Mouse (Mus musculus): ENCODE data around the gene Rarres2. TPM values are rescaled to one million over a fixed set of nuclear protein-coding genes. Genes with fewer than 3 reads are reported as not detected.

Gene Rarres2
- polyA plus RNA-seq, 1 experiment from 2014 or later: 80.3 TPM

- no peak overlapping the region for H3K4me2 ChIP-seq (ENCODE audit: low read length)
- no peaks in the 10 kb centered on the region for H3K9me3 ChIP-seq (replicated peaks; ENCODE audit: low read length)
- H3K36me3 ChIP-seq (ENCODE audit: insufficient read depth, low read length): no peaks in the 10 kb centered on the region
- H3K27me3 ChIP-seq (ENCODE audit: insufficient read depth, low read length): no peaks in the 10 kb centered on the region
- peak; percentile 86 for TF ChIP-seq CTCF (IDR thresholded peaks at IDR 0.05; ENCODE audit: low read depth)
- H3K9ac ChIP-seq (ENCODE audit: low read depth, low read length): no peak overlapping the region
- WGBS: 85% methylated on average over 5 of the region's 5 CpGs
- H3K27ac ChIP-seq: no peak overlapping the region
- ATAC-seq (replicated peaks; ENCODE audit: low FRiP score, low read depth) (no peak), DNase-seq (ENCODE audit: low spot score) (peak; percentile 91)
- H3K4me1 ChIP-seq (replicated peaks; ENCODE audit: insufficient read depth, low read length): 0 out of 2 replicates have a peak, but pooled peaks cover 7% of the 10 kb centered on the region
- H3K4me3 ChIP-seq (replicated peaks; ENCODE audit: low read depth, low read length): no peak overlapping the region
Observed at GRCm38 (mm10) chr6:48538841-48539737, 33.5 kb downstream of the Rarres2 start.

GRCm38 (mm10) chr6:48537105-48537954 is 35.3 kb downstream of the Rarres2 start, which contains the start of gene Atp6v0e2:
TSS of gene Atp6v0e2 (plus strand) at chr6:48537615.
- TF ChIP-seq CTCF (IDR thresholded peaks at IDR 0.05; ENCODE audit: low read depth): no peak

DNA sequence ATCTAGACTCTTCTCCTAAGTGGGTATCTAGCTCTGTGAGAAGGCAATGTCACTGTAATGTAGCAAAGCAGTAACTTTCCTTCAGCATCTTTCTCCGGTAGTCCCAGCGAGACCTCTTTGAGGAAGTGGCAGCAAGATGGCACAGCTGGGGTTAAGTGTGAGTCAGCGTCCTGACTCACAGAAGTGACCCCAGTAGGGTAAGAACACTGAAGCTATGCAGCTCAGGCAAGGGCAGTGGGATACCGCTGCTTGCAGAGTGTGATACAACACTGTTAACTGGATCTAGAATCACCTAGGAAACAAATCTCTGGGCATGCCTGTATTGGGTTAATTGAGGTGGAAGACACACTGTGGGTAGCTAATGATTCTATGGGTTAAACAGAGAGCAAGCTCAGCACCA is 36.5 kb downstream of the Rarres2 start:
- 0 out of 2 replicates have a peak, but pooled peaks cover 3% of the 10 kb centered on the region for H3K4me1 ChIP-seq (replicated peaks; ENCODE audit: insufficient read depth, low read length)
- H3K9me3 ChIP-seq (replicated peaks; ENCODE audit: low read length): no peaks in the 10 kb centered on the region
- 0 out of 2 replicates have a peak, but pooled peaks cover 9% of the 10 kb centered on the region for H3K36me3 ChIP-seq (ENCODE audit: insufficient read depth, low read length)
- no peak for TF ChIP-seq CTCF (IDR thresholded peaks at IDR 0.05; ENCODE audit: low read depth)
- WGBS: 73% methylated on average over 4 of the region's 4 CpGs
- H3K27ac ChIP-seq: no peak overlapping the region
- no peak for DNase-seq (ENCODE audit: low spot score)
- no peak for ATAC-seq (replicated peaks; ENCODE audit: low FRiP score, low read depth)
- H3K27me3 ChIP-seq (ENCODE audit: insufficient read depth, low read length): no peaks in the 10 kb centered on the region
- no peak overlapping the region for H3K4me2 ChIP-seq (ENCODE audit: low read length)
- no peak overlapping the region for H3K9ac ChIP-seq (ENCODE audit: low read depth, low read length)
- H3K4me3 ChIP-seq (replicated peaks; ENCODE audit: low read depth, low read length): no peak overlapping the region

More at GRCm38 (mm10) chr6:48537105-48537954, 35.3 kb downstream of the Rarres2 start, which contains the start of gene Atp6v0e2:
- Histone ChIP-seq H3K27me3 (ENCODE audit: insufficient read depth, low read length) (no peaks in the 10 kb centered on the region), H3K4me3 (replicated peaks; ENCODE audit: low read depth, low read length) (peak within 1 kb of the TSS; percentile 30), H3K9me3 (replicated peaks; ENCODE audit: low read length) (no peaks in the 10 kb centered on the region), H3K4me1 (replicated peaks; ENCODE audit: insufficient read depth, low read length) (0 out of 2 replicates have a peak, but pooled peaks cover 7% of the 10 kb centered on the region), H3K36me3 (ENCODE audit: insufficient read depth, low read length) (0 out of 2 replicates have a peak, but pooled peaks cover 2% of the 10 kb centered on the region), H3K4me2 (ENCODE audit: low read length) (peak within 1 kb of the TSS; percentile 65), H3K9ac (ENCODE audit: low read depth, low read length) (peak within 1 kb of the TSS; percentile 50; the same call in 1 of the 2 replicates), H3K27ac (0 out of 2 replicates have a peak within 1 kb of the TSS, but pooled peaks have one; percentile 21)
- 5% methylated on average over 38 of the region's 38 CpGs for WGBS
- ATAC-seq (replicated peaks; ENCODE audit: low FRiP score, low read depth): peak; percentile 84
- DNase-seq (ENCODE audit: low spot score): peak; percentile 92

DNA sequence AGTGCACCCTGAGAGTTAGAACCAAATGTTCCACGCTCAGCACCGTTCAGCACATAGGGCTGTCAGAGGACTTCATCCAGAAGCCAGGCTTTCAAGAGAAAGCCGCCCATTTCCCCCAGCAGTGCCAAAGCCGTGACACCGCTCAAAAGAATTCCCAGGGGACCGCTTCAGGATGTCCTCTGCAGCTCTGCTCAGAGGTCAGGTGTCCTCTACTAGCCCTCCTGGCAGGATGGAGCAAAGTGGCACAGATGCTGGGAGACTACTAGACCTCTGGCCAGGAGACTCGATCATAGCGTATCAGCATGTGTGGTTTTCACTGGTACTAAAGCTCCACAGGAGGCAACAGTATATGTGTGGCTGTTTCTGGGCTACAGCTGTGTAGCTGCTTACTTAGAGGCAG is 37.7 kb downstream of the Rarres2 start:
- ATAC-seq (replicated peaks; ENCODE audit: low FRiP score, low read depth) (no peak), DNase-seq (ENCODE audit: low spot score) (no peak)
- H3K4me1 ChIP-seq (replicated peaks; ENCODE audit: insufficient read depth, low read length): 0 out of 2 replicates have a peak, but pooled peaks cover 3% of the 10 kb centered on the region
- H3K9ac ChIP-seq (ENCODE audit: low read depth, low read length): no peak overlapping the region
- no peak overlapping the region for H3K4me3 ChIP-seq (replicated peaks; ENCODE audit: low read depth, low read length)
- 0 out of 2 replicates have a peak, but pooled peaks cover 9% of the 10 kb centered on the region for H3K36me3 ChIP-seq (ENCODE audit: insufficient read depth, low read length)
- no peak for TF ChIP-seq CTCF (IDR thresholded peaks at IDR 0.05; ENCODE audit: low read depth)
- 72% methylated on average over 8 of the region's 8 CpGs for WGBS
- H3K27me3 ChIP-seq (ENCODE audit: insufficient read depth, low read length): no peaks in the 10 kb centered on the region
- H3K27ac ChIP-seq: no peak overlapping the region
- no peaks in the 10 kb centered on the region for H3K9me3 ChIP-seq (replicated peaks; ENCODE audit: low read length)
- no peak overlapping the region for H3K4me2 ChIP-seq (ENCODE audit: low read length)

DNA sequence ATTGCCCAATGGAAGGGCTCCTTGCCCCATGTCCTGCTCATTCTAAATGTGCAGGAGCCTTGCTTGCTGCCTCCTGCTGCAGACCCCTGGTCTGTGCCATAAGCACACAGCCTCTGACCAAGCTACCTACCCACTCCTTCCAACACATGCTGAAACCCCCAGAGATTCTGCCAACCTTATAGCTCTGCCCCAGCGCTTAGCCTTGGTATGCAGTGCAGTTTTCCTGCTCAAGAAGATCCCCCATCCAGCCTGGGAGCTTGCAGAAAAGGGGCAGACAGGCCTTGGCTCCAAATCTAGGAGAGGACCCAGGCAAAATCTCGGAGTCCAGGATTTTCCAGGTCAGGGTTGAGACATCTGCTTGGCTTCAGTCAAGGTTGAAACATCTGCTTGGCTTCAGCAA is 39.1 kb downstream of the Rarres2 start:
- H3K4me2 ChIP-seq (ENCODE audit: low read length): no peak overlapping the region
- H3K4me3 ChIP-seq (replicated peaks; ENCODE audit: low read depth, low read length): no peak overlapping the region
- no peak for TF ChIP-seq CTCF (IDR thresholded peaks at IDR 0.05; ENCODE audit: low read depth)
- no peak for ATAC-seq (replicated peaks; ENCODE audit: low FRiP score, low read depth)
- no peaks in the 10 kb centered on the region for H3K9me3 ChIP-seq (replicated peaks; ENCODE audit: low read length)
- WGBS: 84% methylated on average over 2 of the region's 2 CpGs
- H3K27me3 ChIP-seq (ENCODE audit: insufficient read depth, low read length): no peaks in the 10 kb centered on the region
- H3K4me1 ChIP-seq (replicated peaks; ENCODE audit: insufficient read depth, low read length): 0 out of 2 replicates have a peak, but pooled peaks cover 3% of the 10 kb centered on the region
- no peak for DNase-seq (ENCODE audit: low spot score)
- H3K9ac ChIP-seq (ENCODE audit: low read depth, low read length): no peak overlapping the region
- 0 out of 2 replicates have a peak, but pooled peaks cover 9% of the 10 kb centered on the region for H3K36me3 ChIP-seq (ENCODE audit: insufficient read depth, low read length)
- no peak overlapping the region for H3K27ac ChIP-seq

GRCm38 (mm10) chr6:48530862-48531261 is 41.7 kb downstream of the Rarres2 start:
- WGBS: 30% methylated on average over 2 of the region's 2 CpGs
- no peak overlapping the region for H3K9ac ChIP-seq (ENCODE audit: low read depth, low read length)
- H3K36me3 ChIP-seq (ENCODE audit: insufficient read depth, low read length): 0 out of 2 replicates have a peak, but pooled peaks cover 14% of the 10 kb centered on the region
- H3K27ac ChIP-seq: no peak overlapping the region
- H3K4me1 ChIP-seq (replicated peaks; ENCODE audit: insufficient read depth, low read length): no peaks in the 10 kb centered on the region
- H3K9me3 ChIP-seq (replicated peaks; ENCODE audit: low read length): no peaks in the 10 kb centered on the region
- TF ChIP-seq CTCF (IDR thresholded peaks at IDR 0.05; ENCODE audit: low read depth): no peak
- ATAC-seq (replicated peaks; ENCODE audit: low FRiP score, low read depth) (peak; percentile 27; the same call in 1 of the 2 replicates), DNase-seq (ENCODE audit: low spot score) (peak; percentile 35)
- no peaks in the 10 kb centered on the region for H3K27me3 ChIP-seq (ENCODE audit: insufficient read depth, low read length)
- no peak overlapping the region for H3K4me3 ChIP-seq (replicated peaks; ENCODE audit: low read depth, low read length)
- no peak overlapping the region for H3K4me2 ChIP-seq (ENCODE audit: low read length)
